Mouse (Mus musculus): ENCODE measurements around the gene Pacsin2.

- TF ChIP-seq POLR2A (IDR thresholded peaks at IDR 0.05; ENCODE audit: extremely low read depth, insufficient read depth, low read length) = no peak
- no peak for TF ChIP-seq CTCF (IDR thresholded peaks at IDR 0.05; ENCODE audit: low read depth, low read length)
Measured at GRCm38 (mm10) chr15:83350859-83351258, 113.5 kb downstream of the Pacsin2 start.
